Mouse (Mus musculus): ENCODE results near the gene Faim2. TPM values are rescaled to one million over a fixed set of nuclear protein-coding genes. Genes with fewer than 3 reads are reported as not detected.

Faim2 gene
- polyA plus RNA-seq, 1 experiment, result not detected

GRCm38 (mm10) chr15:99457606-99458401 lies 70.2 kb downstream of the Faim2 start, which contains the start of gene Nckap5l:
Gene Nckap5l, minus strand, starts transcription at chr15:99457748.
- peak within 1 kb of the TSS; percentile 98 for H3K4me3 ChIP-seq (ENCODE audit: insufficient read depth, low read depth, low read length)
- no peaks in the 10 kb centered on the region for H3K4me1 ChIP-seq (ENCODE audit: control insufficient read depth, insufficient read depth, insufficient read length, low read length)
- H3K27ac ChIP-seq (replicated peaks; ENCODE audit: low read depth, low read length), result peak within 1 kb of the TSS; percentile 64

GRCm38 (mm10) chr15:99456963-99457605 lies 70.9 kb downstream of the Faim2 start:
- Histone ChIP-seq H3K27ac (replicated peaks; ENCODE audit: low read depth, low read length) (peak overlapping the region; percentile 64), H3K4me1 (ENCODE audit: control insufficient read depth, insufficient read depth, insufficient read length, low read length) (no peaks in the 10 kb centered on the region), H3K4me3 (ENCODE audit: insufficient read depth, low read depth, low read length) (peak overlapping the region; percentile 75)

GRCm38 (mm10) chr15:99456338-99456962 lies 71.5 kb downstream of the Faim2 start:
- peak overlapping the region; percentile 75 for H3K4me3 ChIP-seq (ENCODE audit: insufficient read depth, low read depth, low read length)
- peak overlapping the region; percentile 59 for H3K27ac ChIP-seq (replicated peaks; ENCODE audit: low read depth, low read length)
- H3K4me1 ChIP-seq (ENCODE audit: control insufficient read depth, insufficient read depth, insufficient read length, low read length), result no peaks in the 10 kb centered on the region

GRCm38 (mm10) chr15:99455415-99455814 lies 72.5 kb downstream of the Faim2 start:
- no peaks in the 10 kb centered on the region for H3K4me1 ChIP-seq (ENCODE audit: control insufficient read depth, insufficient read depth, insufficient read length, low read length)
- H3K4me3 ChIP-seq (ENCODE audit: insufficient read depth, low read depth, low read length), result no peak overlapping the region
- H3K27ac ChIP-seq (replicated peaks; ENCODE audit: low read depth, low read length), result no peak overlapping the region

- Histone ChIP-seq H3K4me1 (ENCODE audit: control insufficient read depth, insufficient read depth, insufficient read length, low read length) (peaks cover 2% of the 10 kb centered on the region; the same call in 1 of the 2 replicates), H3K4me3 (ENCODE audit: insufficient read depth, low read depth, low read length) (no peak overlapping the region), H3K27ac (replicated peaks; ENCODE audit: low read depth, low read length) (no peak overlapping the region)
Measured at GRCm38 (mm10) chr15:99454585-99455279, 73.2 kb downstream of the Faim2 start.

GRCm38 (mm10) chr15:99453153-99453900 lies 74.6 kb downstream of the Faim2 start:
- Histone ChIP-seq H3K27ac (replicated peaks; ENCODE audit: low read depth, low read length) (no peak overlapping the region), H3K4me1 (ENCODE audit: control insufficient read depth, insufficient read depth, insufficient read length, low read length) (peaks cover 11% of the 10 kb centered on the region), H3K4me3 (ENCODE audit: insufficient read depth, low read depth, low read length) (no peak overlapping the region)

- Histone ChIP-seq H3K4me3 (ENCODE audit: insufficient read depth, low read depth, low read length) (no peak overlapping the region), H3K4me1 (ENCODE audit: control insufficient read depth, insufficient read depth, insufficient read length, low read length) (peaks cover 11% of the 10 kb centered on the region), H3K27ac (replicated peaks; ENCODE audit: low read depth, low read length) (no peak overlapping the region)
Measured at GRCm38 (mm10) chr15:99449751-99450280, 78.1 kb downstream of the Faim2 start.

GRCm38 (mm10) chr15:99449131-99449750 lies 78.7 kb downstream of the Faim2 start:
- H3K27ac ChIP-seq (replicated peaks; ENCODE audit: low read depth, low read length), result no peak overlapping the region
- no peak overlapping the region for H3K4me3 ChIP-seq (ENCODE audit: insufficient read depth, low read depth, low read length)

More at GRCm38 (mm10) chr15:99449131-99449750, 78.7 kb downstream of the Faim2 start:
- peaks cover 11% of the 10 kb centered on the region for H3K4me1 ChIP-seq (ENCODE audit: control insufficient read depth, insufficient read depth, insufficient read length, low read length)

Other genes starting within 250 kb of the Faim2 start
- gene Prpf40b, start 233.1 kb downstream of the Faim2 start, polyA plus RNA-seq (2012; ENCODE audit: insufficient read depth, insufficient read length, missing spikeins), result 17.9 and 18.5 TPM in 2 replicates
- gene Fam186b, start 232.3 kb downstream of the Faim2 start, polyA plus RNA-seq (2012; ENCODE audit: insufficient read depth, insufficient read length, missing spikeins), result not detected in 2 replicates
- 3.6 and 6.7 TPM in 2 replicates for gene Fmnl3, start 157.7 kb downstream of the Faim2 start, polyA plus RNA-seq (2012; ENCODE audit: insufficient read depth, insufficient read length, missing spikeins)
- gene Tmbim6, start 135.3 kb downstream of the Faim2 start, polyA plus RNA-seq (2012; ENCODE audit: insufficient read depth, insufficient read length, missing spikeins), result 290 and 634 TPM in 2 replicates
- gene Nckap5l, start 70.4 kb downstream of the Faim2 start, polyA plus RNA-seq (2012; ENCODE audit: insufficient read depth, insufficient read length, missing spikeins), result 1.1 and 1.9 TPM in 2 replicates
- gene Bcdin3d, start 53.4 kb downstream of the Faim2 start, polyA plus RNA-seq (2012; ENCODE audit: insufficient read depth, insufficient read length, missing spikeins), result 3.3 and 8.0 TPM in 2 replicates
- gene Aqp2, start 50.9 kb upstream of the Faim2 start, polyA plus RNA-seq (2012; ENCODE audit: insufficient read depth, insufficient read length, missing spikeins), result 1.1 TPM in 1 of 2 replicates, not detected in the other
- not detected in 2 replicates for gene Aqp5, start 62.6 kb upstream of the Faim2 start, polyA plus RNA-seq (2012; ENCODE audit: insufficient read depth, insufficient read length, missing spikeins)
- gene Aqp6, start 73.2 kb upstream of the Faim2 start, polyA plus RNA-seq (2012; ENCODE audit: insufficient read depth, insufficient read length, missing spikeins), result not detected in 2 replicates
- gene Racgap1, start 123.5 kb upstream of the Faim2 start, polyA plus RNA-seq (2012; ENCODE audit: insufficient read depth, insufficient read length, missing spikeins), result 1.9 TPM in 1 of 2 replicates, not detected in the other
- gene Asic1, start 142.2 kb upstream of the Faim2 start, polyA plus RNA-seq (2012; ENCODE audit: insufficient read depth, insufficient read length, missing spikeins), result not detected in 2 replicates
- gene Smarcd1, start 174.0 kb upstream of the Faim2 start, polyA plus RNA-seq (2012; ENCODE audit: insufficient read depth, insufficient read length, missing spikeins), result 14.9 and 17.4 TPM in 2 replicates
- gene Gm17349, start 177.3 kb upstream of the Faim2 start, polyA plus RNA-seq (2012; ENCODE audit: insufficient read depth, insufficient read length, missing spikeins), result not detected in 2 replicates
- gene Gpd1, start 189.3 kb upstream of the Faim2 start, polyA plus RNA-seq (2012; ENCODE audit: insufficient read depth, insufficient read length, missing spikeins), result 4,943 and 5,428 TPM in 2 replicates
- 189 and 242 TPM in 2 replicates for gene Cox14, start 197.5 kb upstream of the Faim2 start, polyA plus RNA-seq (2012; ENCODE audit: insufficient read depth, insufficient read length, missing spikeins)
- 16.6 and 18.9 TPM in 2 replicates for gene Cers5, start 244.7 kb upstream of the Faim2 start, polyA plus RNA-seq (2012; ENCODE audit: insufficient read depth, insufficient read length, missing spikeins)